Mouse (Mus musculus): ENCODE results near the gene Itsn1. TPM values are rescaled to one million over a fixed set of nuclear protein-coding genes. Genes with fewer than 3 reads are reported as not detected.

Itsn1 gene
- polyA plus RNA-seq, 1 experiment from 2014 or later = 40.1 TPM

DNA sequence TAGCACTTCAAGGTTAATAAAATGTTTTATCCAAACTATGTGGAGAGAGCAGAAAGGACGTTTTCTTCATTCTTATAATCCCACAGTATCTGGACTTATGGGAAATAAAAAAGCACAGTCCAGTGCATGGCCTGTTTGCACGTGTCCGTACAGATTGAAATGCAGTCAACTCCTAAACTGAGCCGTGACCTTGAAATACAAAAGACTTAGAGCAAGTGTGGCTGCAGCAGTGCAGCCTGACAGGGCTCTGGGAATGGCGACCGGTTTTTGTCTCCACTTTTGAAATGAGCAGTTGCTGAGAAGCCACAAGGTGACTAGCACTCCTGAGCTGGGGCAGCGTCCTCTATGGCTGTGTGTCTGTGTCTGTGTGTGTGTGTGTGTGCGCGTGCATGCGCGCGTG lies 124.1 kb downstream of the Itsn1 start:
- no peaks in the 10 kb centered on the region for H3K9me3 ChIP-seq (replicated peaks; ENCODE audit: control insufficient read depth, low read length)
- H3K4me3 ChIP-seq (ENCODE audit: low read depth, low read length) = no peak overlapping the region
- no peak for DNase-seq (ENCODE audit: low spot score)
- H3K9ac ChIP-seq (replicated peaks; ENCODE audit: low read length) = no peak overlapping the region
- H3K27ac ChIP-seq (replicated peaks; ENCODE audit: low read depth, low read length) = no peak overlapping the region
- no peak for ATAC-seq (replicated peaks; ENCODE audit: insufficient number of reproducible peaks, low FRiP score, low TSS enrichment, low read depth)
- WGBS = 93% methylated on average over 12 of the region's 12 CpGs
- H3K4me2 ChIP-seq (ENCODE audit: low read depth, low read length) = no peak overlapping the region
- H3K4me1 ChIP-seq (ENCODE audit: control insufficient read depth, insufficient read depth, low read length) = no peaks in the 10 kb centered on the region
- no peaks in the 10 kb centered on the region for H3K27me3 ChIP-seq (ENCODE audit: control insufficient read depth, insufficient read depth, low read length)
- peaks cover 7% of the 10 kb centered on the region for H3K36me3 ChIP-seq (replicated peaks; ENCODE audit: control insufficient read depth, insufficient read depth, low read depth, low read length)

GRCm38 (mm10) chr16:91858695-91859094 lies 129.6 kb downstream of the Itsn1 start:
- no peaks in the 10 kb centered on the region for H3K9me3 ChIP-seq (replicated peaks; ENCODE audit: control insufficient read depth, low read length)
- no peak overlapping the region for H3K9ac ChIP-seq (replicated peaks; ENCODE audit: low read length)
- H3K27me3 ChIP-seq (ENCODE audit: control insufficient read depth, insufficient read depth, low read length) = no peaks in the 10 kb centered on the region
- DNase-seq (ENCODE audit: low spot score) (no peak), ATAC-seq (replicated peaks; ENCODE audit: insufficient number of reproducible peaks, low FRiP score, low TSS enrichment, low read depth) (no peak)
- WGBS = 93% methylated on average over 7 of the region's 7 CpGs
- peaks cover 4% of the 10 kb centered on the region for H3K36me3 ChIP-seq (replicated peaks; ENCODE audit: control insufficient read depth, insufficient read depth, low read depth, low read length)
- H3K4me3 ChIP-seq (ENCODE audit: low read depth, low read length) = no peak overlapping the region
- no peak overlapping the region for H3K27ac ChIP-seq (replicated peaks; ENCODE audit: low read depth, low read length)
- H3K4me2 ChIP-seq (ENCODE audit: low read depth, low read length) = no peak overlapping the region
- no peaks in the 10 kb centered on the region for H3K4me1 ChIP-seq (ENCODE audit: control insufficient read depth, insufficient read depth, low read length)

DNA sequence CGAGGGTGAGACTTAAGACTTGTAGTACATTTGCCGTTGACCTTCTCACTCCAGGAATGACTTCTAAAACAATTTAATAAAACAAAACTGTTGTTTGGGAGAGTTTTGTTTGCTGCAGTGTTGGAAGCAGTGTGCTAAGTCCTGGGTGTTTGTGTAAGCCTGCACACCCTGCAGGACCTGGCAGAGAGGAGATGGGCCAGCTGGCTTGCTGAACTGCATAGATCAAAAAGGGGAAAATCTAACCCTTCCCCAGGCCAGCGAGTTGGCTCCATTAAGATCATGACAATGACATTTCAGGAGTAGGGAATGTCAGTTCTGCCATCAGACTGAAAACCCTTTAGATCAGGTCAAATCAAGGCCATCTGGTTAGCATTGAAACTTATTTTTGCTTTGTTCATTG lies 130.1 kb downstream of the Itsn1 start:
- no peak overlapping the region for H3K9ac ChIP-seq (replicated peaks; ENCODE audit: low read length)
- no peak for DNase-seq (ENCODE audit: low spot score)
- H3K9me3 ChIP-seq (replicated peaks; ENCODE audit: control insufficient read depth, low read length) = no peaks in the 10 kb centered on the region
- WGBS = 84% methylated on average over 3 of the region's 3 CpGs
- H3K27ac ChIP-seq (replicated peaks; ENCODE audit: low read depth, low read length) = no peak overlapping the region
- peaks cover 4% of the 10 kb centered on the region for H3K36me3 ChIP-seq (replicated peaks; ENCODE audit: control insufficient read depth, insufficient read depth, low read depth, low read length)
- no peak overlapping the region for H3K4me3 ChIP-seq (ENCODE audit: low read depth, low read length)
- H3K4me1 ChIP-seq (ENCODE audit: control insufficient read depth, insufficient read depth, low read length) = no peaks in the 10 kb centered on the region
- no peaks in the 10 kb centered on the region for H3K27me3 ChIP-seq (ENCODE audit: control insufficient read depth, insufficient read depth, low read length)
- H3K4me2 ChIP-seq (ENCODE audit: low read depth, low read length) = no peak overlapping the region
- ATAC-seq (replicated peaks; ENCODE audit: insufficient number of reproducible peaks, low FRiP score, low TSS enrichment, low read depth) = no peak

GRCm38 (mm10) chr16:91859958-91860357 lies 130.9 kb downstream of the Itsn1 start:
- H3K36me3 ChIP-seq (replicated peaks; ENCODE audit: control insufficient read depth, insufficient read depth, low read depth, low read length) = peaks cover 4% of the 10 kb centered on the region
- H3K27me3 ChIP-seq (ENCODE audit: control insufficient read depth, insufficient read depth, low read length) = no peaks in the 10 kb centered on the region
- ATAC-seq (replicated peaks; ENCODE audit: insufficient number of reproducible peaks, low FRiP score, low TSS enrichment, low read depth) = no peak
- H3K27ac ChIP-seq (replicated peaks; ENCODE audit: low read depth, low read length) = no peak overlapping the region
- no peak overlapping the region for H3K9ac ChIP-seq (replicated peaks; ENCODE audit: low read length)
- H3K4me1 ChIP-seq (ENCODE audit: control insufficient read depth, insufficient read depth, low read length) = no peaks in the 10 kb centered on the region
- DNase-seq (ENCODE audit: low spot score) = no peak
- H3K4me2 ChIP-seq (ENCODE audit: low read depth, low read length) = no peak overlapping the region
- no peak overlapping the region for H3K4me3 ChIP-seq (ENCODE audit: low read depth, low read length)
- WGBS = 84% methylated on average over 8 of the region's 8 CpGs
- H3K9me3 ChIP-seq (replicated peaks; ENCODE audit: control insufficient read depth, low read length) = no peaks in the 10 kb centered on the region

GRCm38 (mm10) chr16:91860471-91861125 lies 131.5 kb downstream of the Itsn1 start:
- no peak overlapping the region for H3K9ac ChIP-seq (replicated peaks; ENCODE audit: low read length)
- DNase-seq (ENCODE audit: low spot score) = no peak
- no peaks in the 10 kb centered on the region for H3K27me3 ChIP-seq (ENCODE audit: control insufficient read depth, insufficient read depth, low read length)
- no peaks in the 10 kb centered on the region for H3K9me3 ChIP-seq (replicated peaks; ENCODE audit: control insufficient read depth, low read length)
- H3K27ac ChIP-seq (replicated peaks; ENCODE audit: low read depth, low read length) = no peak overlapping the region
- H3K4me2 ChIP-seq (ENCODE audit: low read depth, low read length) = no peak overlapping the region
- no peaks in the 10 kb centered on the region for H3K4me1 ChIP-seq (ENCODE audit: control insufficient read depth, insufficient read depth, low read length)
- peaks cover 4% of the 10 kb centered on the region for H3K36me3 ChIP-seq (replicated peaks; ENCODE audit: control insufficient read depth, insufficient read depth, low read depth, low read length)
- no peak overlapping the region for H3K4me3 ChIP-seq (ENCODE audit: low read depth, low read length)
- WGBS = 68% methylated on average over 14 of the region's 14 CpGs
- ATAC-seq (replicated peaks; ENCODE audit: insufficient number of reproducible peaks, low FRiP score, low TSS enrichment, low read depth) = no peak

DNA sequence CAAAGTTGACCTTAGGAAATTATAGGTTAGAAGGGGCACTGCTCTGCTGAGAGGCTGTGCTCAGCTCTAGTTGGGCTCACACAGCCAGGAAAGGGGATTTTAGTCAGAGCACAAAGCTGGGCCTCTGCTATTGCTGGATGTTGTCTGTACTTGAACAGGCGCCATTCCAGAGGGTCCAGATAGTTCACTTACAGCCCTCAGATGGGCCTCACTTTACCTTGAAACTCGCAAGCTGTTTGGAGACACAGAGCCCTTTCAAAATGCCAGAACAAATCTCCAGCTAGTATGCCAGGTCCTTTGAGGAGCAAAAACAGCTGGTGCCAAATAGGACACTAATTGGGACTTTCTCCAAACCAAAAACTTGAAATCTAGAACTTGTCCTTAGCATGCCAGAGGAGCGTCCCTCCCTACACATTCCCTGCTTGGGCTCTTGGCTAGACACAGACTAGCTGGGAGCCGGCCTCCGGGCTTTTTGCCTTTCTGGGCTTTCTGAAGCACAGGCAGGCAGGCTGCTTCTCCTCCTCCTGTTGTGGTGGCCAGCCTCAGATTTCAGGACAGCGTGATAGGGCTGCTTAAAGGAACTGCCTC lies 132.8 kb downstream of the Itsn1 start:
- DNase-seq (ENCODE audit: low spot score) (no peak), ATAC-seq (replicated peaks; ENCODE audit: insufficient number of reproducible peaks, low FRiP score, low TSS enrichment, low read depth) (no peak)
- H3K4me1 ChIP-seq (ENCODE audit: control insufficient read depth, insufficient read depth, low read length) = no peaks in the 10 kb centered on the region
- H3K9ac ChIP-seq (replicated peaks; ENCODE audit: low read length) = no peak overlapping the region
- H3K27ac ChIP-seq (replicated peaks; ENCODE audit: low read depth, low read length) = no peak overlapping the region
- no peaks in the 10 kb centered on the region for H3K27me3 ChIP-seq (ENCODE audit: control insufficient read depth, insufficient read depth, low read length)
- WGBS = 61% methylated on average over 6 of the region's 6 CpGs
- no peak overlapping the region for H3K4me3 ChIP-seq (ENCODE audit: low read depth, low read length)
- H3K4me2 ChIP-seq (ENCODE audit: low read depth, low read length) = no peak overlapping the region
- H3K36me3 ChIP-seq (replicated peaks; ENCODE audit: control insufficient read depth, insufficient read depth, low read depth, low read length) = peaks cover 4% of the 10 kb centered on the region
- no peaks in the 10 kb centered on the region for H3K9me3 ChIP-seq (replicated peaks; ENCODE audit: control insufficient read depth, low read length)

GRCm38 (mm10) chr16:91862836-91863235 lies 133.8 kb downstream of the Itsn1 start:
- no peak overlapping the region for H3K9ac ChIP-seq (replicated peaks; ENCODE audit: low read length)
- H3K27ac ChIP-seq (replicated peaks; ENCODE audit: low read depth, low read length) = no peak overlapping the region
- H3K27me3 ChIP-seq (ENCODE audit: control insufficient read depth, insufficient read depth, low read length) = no peaks in the 10 kb centered on the region
- ATAC-seq (replicated peaks; ENCODE audit: insufficient number of reproducible peaks, low FRiP score, low TSS enrichment, low read depth) (no peak), DNase-seq (ENCODE audit: low spot score) (no peak)
- H3K9me3 ChIP-seq (replicated peaks; ENCODE audit: control insufficient read depth, low read length) = no peaks in the 10 kb centered on the region
- peaks cover 4% of the 10 kb centered on the region for H3K36me3 ChIP-seq (replicated peaks; ENCODE audit: control insufficient read depth, insufficient read depth, low read depth, low read length)
- no peak overlapping the region for H3K4me2 ChIP-seq (ENCODE audit: low read depth, low read length)
- H3K4me3 ChIP-seq (ENCODE audit: low read depth, low read length) = no peak overlapping the region
- 68% methylated on average over 7 of the region's 7 CpGs for WGBS
- no peaks in the 10 kb centered on the region for H3K4me1 ChIP-seq (ENCODE audit: control insufficient read depth, insufficient read depth, low read length)

DNA sequence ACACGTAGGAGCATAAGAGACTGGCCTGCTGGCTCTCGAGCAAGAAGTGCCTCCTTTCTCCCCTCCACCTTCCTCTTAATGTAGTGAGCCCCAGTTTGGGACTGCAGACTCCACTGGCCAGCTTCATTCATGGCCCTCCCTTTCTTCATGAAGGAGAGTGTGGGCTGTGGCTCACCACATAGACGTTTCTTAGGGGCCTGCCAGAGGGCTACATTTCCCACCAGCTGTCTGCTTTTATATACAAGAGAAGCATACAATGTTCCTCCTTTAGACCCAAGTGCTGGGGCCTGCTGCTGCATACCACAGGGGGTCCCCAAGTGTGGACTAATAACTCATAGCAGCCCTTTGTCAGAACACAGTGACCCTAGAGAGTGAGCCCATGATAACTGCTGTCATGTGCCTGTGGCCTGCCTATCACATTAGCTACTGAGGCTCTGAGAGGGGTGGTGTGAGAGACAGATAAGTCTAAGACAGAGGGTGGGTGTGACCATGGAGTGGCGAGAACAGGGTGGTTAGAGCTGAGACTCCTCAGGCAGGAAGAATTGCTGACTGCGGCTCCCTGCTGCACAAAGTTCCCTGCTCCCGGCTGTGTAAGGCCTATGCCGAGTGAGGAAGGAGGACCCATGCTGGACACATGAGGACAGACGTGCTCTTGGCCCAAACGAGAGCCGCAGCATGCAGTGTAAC lies 135.7 kb downstream of the Itsn1 start:
- no peak overlapping the region for H3K9ac ChIP-seq (replicated peaks; ENCODE audit: low read length)
- no peak overlapping the region for H3K4me2 ChIP-seq (ENCODE audit: low read depth, low read length)
- H3K36me3 ChIP-seq (replicated peaks; ENCODE audit: control insufficient read depth, insufficient read depth, low read depth, low read length) = peaks cover 8% of the 10 kb centered on the region
- ATAC-seq (replicated peaks; ENCODE audit: insufficient number of reproducible peaks, low FRiP score, low TSS enrichment, low read depth) (peak; percentile 54; the same call in 1 of the 2 replicates), DNase-seq (ENCODE audit: low spot score) (no peak)
- H3K27me3 ChIP-seq (ENCODE audit: control insufficient read depth, insufficient read depth, low read length) = no peaks in the 10 kb centered on the region
- no peaks in the 10 kb centered on the region for H3K4me1 ChIP-seq (ENCODE audit: control insufficient read depth, insufficient read depth, low read length)
- no peaks in the 10 kb centered on the region for H3K9me3 ChIP-seq (replicated peaks; ENCODE audit: control insufficient read depth, low read length)
- H3K27ac ChIP-seq (replicated peaks; ENCODE audit: low read depth, low read length) = no peak overlapping the region
- WGBS = 83% methylated on average over 10 of the region's 10 CpGs
- H3K4me3 ChIP-seq (ENCODE audit: low read depth, low read length) = no peak overlapping the region

Data from embryonic facial prominence, embryonic 11.5 days (tissue).